Mouse (Mus musculus) heart, adult 8-10 months (tissue): ENCODE data around the gene Kl. TPM values are rescaled to one million over a fixed set of nuclear protein-coding genes. Genes with fewer than 3 reads are reported as not detected.

Source experiments
- DNase-seq: peaks from one replicate; pipeline ENCODE4 v3.0.0; 2022; ENCODE audit warnings: low spot score
- total RNA-seq, 4 experiments: library from RNA; stranded (reverse); gene quantifications; 2 replicates each; pipeline ENCODE4 v1.2.4; 2022

Gene Kl
- total RNA-seq, 4 experiments from 2014 or later = 0.05 to 0.09 (median 0.06) TPM; not detected in 1

DNA sequence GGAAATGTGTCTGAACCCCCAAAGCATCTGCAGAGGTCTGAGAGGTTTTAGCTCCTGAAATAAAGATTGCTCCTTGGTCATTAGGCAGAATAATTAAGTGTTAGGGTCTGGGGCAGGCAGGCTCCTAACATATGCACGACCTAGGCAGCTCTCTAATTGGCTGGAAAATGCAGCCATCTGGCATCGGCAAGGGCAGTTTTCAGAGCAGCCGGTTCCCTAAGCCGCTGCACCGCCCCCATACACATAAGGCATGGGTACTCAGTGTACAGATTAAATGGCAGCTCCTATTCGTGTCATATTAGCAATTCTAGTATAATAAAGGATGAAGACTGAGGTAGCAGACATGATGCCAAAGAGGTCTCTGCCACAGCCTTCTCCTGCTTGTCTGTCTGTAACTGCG, 74.8 kb downstream of the Kl start:
- no peak for DNase-seq

DNA sequence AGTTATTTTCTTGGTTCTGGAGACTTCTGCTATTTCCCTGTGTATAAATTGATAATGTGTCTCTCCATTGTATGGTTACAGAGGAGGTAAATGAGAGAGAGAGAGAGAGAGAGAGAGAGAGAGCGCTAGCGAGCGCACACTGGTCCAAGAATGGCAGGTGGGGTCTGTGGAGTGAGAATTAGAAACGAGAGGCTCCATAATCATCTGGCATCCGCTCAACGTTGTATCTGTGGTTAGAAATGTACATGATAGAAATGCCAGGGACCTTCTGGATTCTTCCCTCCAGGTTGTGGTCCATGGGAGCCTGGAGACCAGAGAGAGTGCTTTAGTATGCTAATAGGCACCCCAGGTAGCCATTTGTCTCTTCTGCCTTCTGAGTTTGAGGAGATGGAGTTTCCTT, 76.5 kb downstream of the Kl start:
- no peak for DNase-seq

DNA sequence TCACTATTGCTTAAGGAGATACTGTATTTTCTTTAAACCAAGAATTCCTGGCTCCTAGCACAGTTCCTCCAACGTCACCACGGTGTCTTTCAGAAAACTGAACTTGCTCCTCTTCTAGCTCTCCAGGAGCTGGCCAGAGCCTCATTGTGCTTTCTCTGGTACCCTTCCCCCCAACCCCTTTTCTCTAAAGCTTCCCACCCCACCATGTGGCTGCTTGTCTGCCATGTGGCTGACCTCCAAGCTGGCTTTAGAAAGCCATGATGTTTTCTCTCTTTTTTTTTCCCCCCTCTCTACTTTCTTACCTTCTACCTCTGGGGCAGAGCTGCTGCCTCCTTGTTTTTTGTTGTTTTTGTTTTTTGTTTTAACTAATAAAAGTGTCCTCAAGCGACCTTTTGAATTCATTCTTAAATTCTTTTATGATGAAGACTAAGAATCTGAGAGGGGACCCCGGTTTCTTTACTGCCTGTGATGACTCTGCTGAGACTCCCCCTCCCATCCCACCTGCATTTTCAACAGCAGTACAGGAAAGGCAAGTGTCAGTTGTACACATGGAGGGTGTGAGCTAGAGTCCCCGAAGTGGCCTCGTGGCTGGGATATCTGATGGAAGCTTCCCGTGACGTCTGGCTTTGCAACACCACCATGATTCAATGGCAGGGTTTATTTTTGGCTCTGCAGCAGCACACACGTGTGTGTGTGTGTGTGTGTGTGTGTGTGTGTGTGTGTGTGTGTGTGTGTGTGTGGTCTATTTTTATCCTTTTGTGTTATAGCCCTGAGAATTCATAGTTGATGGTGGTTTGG, 82.5 kb downstream of the Kl start:
- DNase-seq = no peak

DNA sequence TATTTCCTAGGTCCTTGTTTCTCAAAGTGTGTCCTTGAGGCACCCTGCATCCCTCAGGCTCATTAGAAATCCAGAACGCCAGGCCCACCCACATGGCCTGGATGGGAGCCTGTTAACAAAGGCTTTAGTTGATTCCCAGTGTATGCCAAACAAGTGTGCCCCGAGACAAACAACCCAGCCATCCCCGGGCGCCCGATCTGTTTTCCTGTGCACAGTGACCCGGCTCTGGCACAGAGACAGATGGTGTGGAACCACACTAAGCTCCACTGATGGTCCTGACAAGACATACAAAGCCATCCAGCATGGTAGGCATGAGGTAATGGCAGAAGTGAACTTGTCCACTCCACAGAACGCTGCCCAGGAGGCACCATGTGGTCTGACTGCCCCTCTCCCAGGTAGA, 85.5 kb downstream of the Kl start:
- no peak for DNase-seq

DNA sequence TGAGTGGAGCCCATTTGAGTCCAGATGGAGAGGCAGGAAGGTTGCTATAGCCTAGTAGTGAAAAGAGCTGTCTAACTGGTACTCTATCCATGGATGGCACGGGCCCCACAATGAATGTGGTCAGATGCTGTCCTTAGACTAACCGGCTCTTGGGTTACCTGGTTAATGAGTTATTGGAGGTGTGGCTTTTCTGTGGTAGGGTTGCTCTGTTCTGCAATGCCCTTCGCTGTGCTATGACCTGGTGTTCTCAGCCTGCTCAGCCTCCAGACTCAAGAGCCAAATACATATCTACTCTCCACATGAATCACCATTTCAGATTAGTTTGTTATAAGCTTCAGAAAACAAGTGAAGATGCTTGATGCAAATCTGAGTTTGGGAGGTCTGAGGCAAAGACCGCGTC, 90.5 kb downstream of the Kl start:
- no peak for DNase-seq
